Mouse (Mus musculus) heart, postnatal 0 days (tissue): ENCODE results near the gene Dnah7a.
"Not testable (repeated sequence)": the region's sequence is repeated elsewhere in the genome, so short reads cannot be mapped to it uniquely, and the experiment has no call there.

Experiments
- CTCF ChIP-seq: IDR thresholded peaks from 2 replicates; pipeline ENCODE4 v1.5.1; 2016; ENCODE audit warnings: antibody characterized with exemption, control low read depth, low read depth
- EP300 ChIP-seq: IDR thresholded peaks from 2 replicates; pipeline ENCODE4 v1.6.1; 2016; ENCODE audit warnings: antibody characterized with exemption, low read depth

- TF ChIP-seq CTCF, EP300: not testable (repeated sequence)
These were observed 274.2 kb downstream of the Dnah7a start for GRCm38 (mm10) chr1:53432433-53432832.
